Mouse (Mus musculus) 3134 (cell line): ENCODE measurements around the gene Lmntd1.

Source experiments
- DNase-seq: peaks from one replicate; pipeline ENCODE4 v3.0.0-alpha.2; 2011; ENCODE audit warnings: low spot score; ENCODE audit not compliant: insufficient read length; ENCODE audit errors: extremely low read depth

Lmntd1 gene

DNA sequence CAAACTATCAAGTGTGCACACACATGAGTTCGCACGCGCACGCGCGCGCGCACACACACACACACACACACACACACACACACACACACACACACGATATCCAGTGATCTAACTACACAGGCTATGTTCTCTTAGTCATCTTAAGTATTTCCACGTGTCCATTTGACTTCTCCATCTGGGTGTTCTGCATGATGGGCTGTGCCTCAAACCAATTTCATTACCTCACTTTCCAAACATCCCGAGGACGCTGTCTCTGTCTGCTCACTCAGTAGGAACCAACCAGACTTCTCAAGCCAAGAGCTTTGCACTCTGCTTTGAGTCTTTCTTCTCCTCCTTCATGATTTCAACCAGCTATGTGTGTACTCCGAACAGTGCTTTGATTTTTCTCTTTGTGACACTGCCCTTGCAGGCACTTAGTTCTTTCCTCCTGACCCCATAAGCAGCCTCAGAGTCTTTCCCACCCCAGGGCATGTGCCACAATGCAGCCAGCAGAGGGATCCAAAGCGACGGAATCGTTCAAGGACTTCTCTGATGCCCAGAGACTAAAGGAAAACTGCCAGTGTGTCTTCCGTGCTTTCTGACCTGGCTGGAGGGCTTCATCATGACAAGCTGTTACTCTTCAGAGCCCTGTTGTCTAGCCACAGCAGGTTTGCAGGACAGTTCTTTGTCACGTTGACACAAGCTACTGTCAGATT is 172.6 kb downstream of the Lmntd1 start:
- DNase-seq, result no peak

DNA sequence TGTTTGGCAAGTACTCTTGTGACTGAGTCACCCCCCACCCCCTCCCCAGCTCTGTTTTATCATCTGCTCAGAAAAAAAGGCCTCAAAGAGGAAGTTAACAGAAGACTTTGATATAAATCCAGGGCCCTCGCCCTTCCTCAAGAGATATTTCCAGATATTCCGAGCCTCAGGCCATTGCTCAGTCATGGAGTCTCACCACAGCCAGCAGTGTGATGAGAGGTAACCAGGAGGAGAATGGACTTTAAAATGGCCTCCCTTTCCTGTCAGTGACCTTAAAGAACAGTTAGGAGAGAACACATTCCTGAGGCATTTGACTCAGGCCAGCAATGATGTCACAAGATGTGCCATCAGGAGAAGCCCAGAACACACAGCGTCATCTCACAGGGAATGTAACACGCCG is 175.3 kb downstream of the Lmntd1 start:
- no peak for DNase-seq

- DNase-seq, result no peak
These were observed 178.4 kb downstream of the Lmntd1 start for GRCm38 (mm10) chr6:145435764-145436163.

DNA sequence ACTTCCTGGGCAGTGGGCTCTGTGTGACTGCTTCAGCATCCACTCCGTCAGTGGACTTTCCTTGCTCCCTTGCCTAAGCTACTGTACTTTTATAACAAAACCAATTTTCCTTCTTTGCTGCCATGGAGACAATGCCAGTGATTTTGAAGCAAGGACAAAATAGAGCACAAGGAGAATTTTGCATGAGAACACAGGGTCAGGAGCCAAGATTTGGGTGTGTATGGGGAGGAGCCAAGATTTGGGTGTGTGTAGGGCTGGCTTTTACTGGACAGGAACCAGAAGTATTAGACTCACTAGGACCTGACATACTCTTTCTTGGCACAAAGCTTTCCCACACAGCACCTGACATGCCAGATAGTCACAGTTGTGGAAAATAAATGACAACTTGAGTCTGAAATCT is 179.0 kb downstream of the Lmntd1 start:
- DNase-seq, result no peak

- no peak for DNase-seq
These were observed 180.2 kb downstream of the Lmntd1 start for GRCm38 (mm10) chr6:145433897-145434296.

GRCm38 (mm10) chr6:145432711-145433708 is 181.1 kb downstream of the Lmntd1 start:
- no peak for DNase-seq

- no peak for DNase-seq
These were observed 182.4 kb downstream of the Lmntd1 start for GRCm38 (mm10) chr6:145431747-145432146.

DNA sequence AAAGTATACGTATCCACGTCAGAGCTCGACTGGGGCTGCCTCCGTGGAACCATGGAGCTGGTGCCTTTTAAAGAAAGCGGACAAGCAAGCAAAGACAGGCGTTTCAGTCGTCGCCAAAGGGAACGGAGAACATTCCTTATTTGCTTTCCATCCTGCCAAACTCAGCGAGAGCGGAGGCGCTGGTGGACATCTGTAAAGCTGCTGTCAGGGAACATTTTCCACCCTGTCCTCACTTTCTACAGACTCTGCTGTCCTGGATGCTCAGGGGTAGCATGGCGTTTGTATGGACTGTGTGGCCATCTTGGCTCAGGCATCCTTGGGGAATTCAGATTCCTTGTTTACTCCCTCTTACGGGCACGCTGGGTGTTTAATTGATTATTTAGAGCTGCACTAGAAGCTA is 186.7 kb downstream of the Lmntd1 start:
- no peak for DNase-seq

DNA sequence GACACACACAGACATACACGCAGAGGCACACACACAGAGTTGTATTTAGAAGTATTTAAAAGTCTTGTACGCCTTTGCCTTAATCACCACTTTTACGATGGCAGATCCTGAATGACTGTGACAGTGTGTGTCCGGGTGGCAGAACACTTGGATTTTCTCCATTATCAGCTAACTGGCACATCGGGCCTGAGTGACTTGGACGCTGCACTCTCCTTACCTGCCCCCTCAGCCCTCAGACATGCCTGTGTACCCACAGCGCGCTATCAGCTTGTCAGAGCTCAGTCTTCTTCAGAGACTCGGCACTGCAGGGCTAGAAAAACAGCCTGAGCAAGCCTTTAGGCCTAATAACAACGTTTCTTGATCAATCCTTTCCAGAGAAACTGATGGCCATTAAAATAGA is 187.6 kb downstream of the Lmntd1 start:
- DNase-seq, result no peak

DNA sequence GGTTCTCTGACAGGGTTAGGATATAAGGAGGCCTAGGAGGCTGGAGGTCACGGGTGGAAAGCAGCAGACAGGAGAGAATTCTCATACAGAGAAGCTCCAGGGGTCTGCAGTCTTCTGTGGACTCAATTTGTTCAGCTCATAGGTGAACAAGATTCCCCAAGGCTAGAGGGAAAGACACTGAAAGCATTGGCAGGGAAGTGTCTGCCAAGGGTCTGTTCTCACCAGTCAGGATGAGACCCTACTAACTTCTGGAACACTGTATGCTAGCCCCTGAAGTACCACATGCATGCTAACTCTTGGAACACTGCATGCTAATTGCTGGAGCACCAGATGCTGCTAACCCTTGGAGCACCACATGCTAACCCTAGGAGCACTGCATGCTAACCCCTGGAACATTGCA is 190.0 kb downstream of the Lmntd1 start:
- no peak for DNase-seq

- no peak for DNase-seq
These were observed 190.6 kb downstream of the Lmntd1 start for GRCm38 (mm10) chr6:145423484-145423883.

DNA sequence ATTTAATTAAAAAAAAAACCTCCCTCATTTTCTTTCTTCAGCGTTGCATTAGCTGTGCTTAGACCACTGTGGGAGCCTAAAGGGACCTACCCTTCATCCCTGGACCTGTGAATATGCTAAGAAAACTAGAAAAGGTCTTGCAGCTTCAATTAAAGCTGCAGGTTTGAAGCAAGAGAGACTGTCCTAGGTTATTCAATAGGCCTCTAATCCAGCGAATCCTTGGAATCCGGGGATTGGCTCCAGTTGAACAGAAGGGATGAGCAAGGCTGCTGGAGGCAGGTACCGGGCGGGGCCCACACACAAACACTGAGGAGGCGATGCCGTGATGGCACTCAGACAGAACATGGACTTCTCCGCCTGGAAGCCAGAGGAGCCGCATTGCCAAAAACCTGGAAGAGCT is 192.5 kb downstream of the Lmntd1 start:
- no peak for DNase-seq

GRCm38 (mm10) chr6:145420407-145420806 is 193.7 kb downstream of the Lmntd1 start:
- no peak for DNase-seq

DNA sequence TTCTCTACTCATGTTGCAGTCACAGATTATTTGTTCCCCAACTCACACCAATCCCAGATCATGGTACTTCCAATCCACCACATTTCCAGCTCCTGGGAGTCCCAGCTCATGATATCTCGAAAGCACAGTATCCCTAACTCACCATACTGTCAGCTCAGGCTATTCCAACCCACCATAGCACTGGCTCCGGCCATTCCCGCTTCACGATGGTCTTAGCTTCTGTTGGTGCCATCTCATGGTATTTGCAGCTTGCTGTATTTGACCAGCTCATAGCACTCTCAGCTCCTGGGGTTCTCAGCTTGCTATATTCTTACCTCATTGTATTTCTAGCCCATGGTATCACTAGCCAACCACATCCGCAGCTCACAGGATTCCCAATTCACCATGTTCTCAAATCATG is 195.3 kb downstream of the Lmntd1 start:
- DNase-seq, result no peak

GRCm38 (mm10) chr6:145417720-145418440 is 196.2 kb downstream of the Lmntd1 start:
- no peak for DNase-seq

DNA sequence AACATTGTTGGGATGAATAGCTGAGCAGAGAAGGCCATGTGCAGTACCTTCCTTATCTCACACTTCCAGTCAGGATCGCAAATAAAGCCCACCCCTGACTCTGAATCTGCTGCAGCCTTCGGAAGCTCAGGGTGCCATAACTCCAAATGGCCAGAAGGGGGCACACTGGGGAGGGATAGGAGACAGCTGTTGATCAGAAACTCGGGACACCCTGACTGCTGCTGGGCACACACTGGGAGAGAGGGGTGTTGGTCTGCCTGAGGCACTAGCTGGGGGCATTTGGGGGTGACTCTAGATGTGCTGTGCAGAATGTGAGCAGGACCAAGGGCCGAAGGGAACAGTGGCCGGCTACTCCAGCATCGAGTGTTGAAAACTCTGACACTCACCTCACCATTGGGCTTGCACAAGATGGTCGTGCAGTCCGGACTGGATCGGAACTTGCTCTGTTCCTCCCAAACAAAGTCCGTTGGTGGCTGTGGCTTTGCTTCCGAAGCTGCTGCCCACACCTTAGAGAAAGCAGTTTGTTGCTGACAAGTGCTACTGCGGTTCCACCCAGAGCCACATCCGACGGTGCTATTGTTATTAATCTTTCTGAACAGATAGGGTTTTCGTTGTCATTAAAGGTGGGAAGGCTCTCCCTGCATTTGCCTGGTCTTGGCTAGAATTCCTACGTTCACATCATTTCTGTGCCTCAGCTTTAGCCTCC is 197.0 kb downstream of the Lmntd1 start:
- DNase-seq, result peak; percentile 42

DNA sequence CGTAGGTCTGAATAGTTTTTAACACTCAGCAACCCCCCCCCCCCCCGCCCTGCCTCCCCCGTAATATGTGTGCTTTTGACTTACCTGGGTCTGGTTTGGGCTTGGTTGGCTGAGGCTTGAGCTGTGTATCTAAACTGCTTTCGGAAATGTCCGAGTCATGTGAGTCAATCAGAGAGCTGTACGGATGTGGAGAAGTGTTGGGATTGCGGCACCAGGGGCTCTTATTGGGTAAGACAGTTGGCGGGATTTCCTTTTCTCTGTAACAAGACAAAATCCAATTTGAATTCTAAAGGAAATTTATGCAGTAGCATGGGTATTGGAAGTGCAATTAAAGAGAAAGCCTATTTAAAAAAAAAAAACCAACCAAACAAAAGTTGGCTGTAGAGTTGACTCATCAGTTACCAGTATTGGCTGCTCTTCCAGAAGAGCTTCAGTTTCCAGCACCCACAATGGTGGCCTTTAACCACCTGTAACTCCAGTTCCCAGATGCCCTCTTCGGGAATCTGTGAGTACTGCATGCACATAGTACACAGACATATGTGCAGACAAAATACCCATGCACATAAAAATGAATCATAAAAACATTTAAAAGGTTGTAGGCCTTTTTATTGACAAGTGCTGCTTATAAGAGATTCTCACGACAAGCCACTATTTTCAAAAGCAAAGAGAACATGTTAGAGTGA is 209.6 kb downstream of the Lmntd1 start:
- DNase-seq, result no peak

GRCm38 (mm10) chr6:145401140-145401539 is 213.0 kb downstream of the Lmntd1 start:
- DNase-seq, result no peak

DNA sequence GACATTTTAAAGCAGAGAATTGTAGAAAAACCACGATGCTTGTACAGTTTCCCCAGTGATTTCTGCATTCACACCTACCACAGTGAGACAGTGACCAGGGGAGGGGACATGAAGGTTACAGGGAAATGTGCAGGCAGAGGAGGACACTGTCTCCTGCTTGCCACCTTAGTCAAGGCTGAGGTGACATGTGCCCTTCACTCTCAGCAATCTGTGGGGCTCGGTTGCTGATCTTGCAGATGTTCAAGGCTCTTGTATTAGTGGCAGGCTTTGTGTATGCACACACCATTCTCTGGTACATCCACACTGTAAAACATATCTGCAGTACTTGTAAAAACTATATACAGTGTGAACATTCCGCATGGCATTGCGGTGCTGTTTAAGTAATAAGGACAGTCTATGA is 216.2 kb downstream of the Lmntd1 start:
- no peak for DNase-seq

DNA sequence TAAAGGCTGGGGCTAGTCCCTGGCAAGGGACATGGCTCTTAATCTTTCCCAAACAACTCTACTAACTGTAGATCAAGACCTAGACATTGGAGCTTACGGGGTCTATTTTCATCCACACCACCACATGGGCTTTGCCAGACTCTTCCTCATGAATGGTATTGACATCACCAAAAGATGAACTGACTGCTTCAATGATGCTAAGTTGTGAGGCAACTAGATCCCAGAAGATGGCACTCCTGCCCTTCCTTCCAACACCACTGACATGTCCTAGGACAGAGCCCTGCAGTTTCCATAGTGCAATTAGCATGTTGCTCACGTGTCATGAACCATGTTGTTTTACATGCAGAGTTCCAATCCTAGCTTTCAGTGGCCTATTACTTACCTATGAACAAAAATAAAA is 217.6 kb downstream of the Lmntd1 start:
- DNase-seq, result no peak
